Comparison of ENCODE assay signal across 11 mouse cellular contexts in genomic region chr3:97051264-97051744, GRCm38 (mm10).
DNase-seq lines count a peak whose midpoint lies in the region; ATAC-seq lines count a peak whose summit lies in the region.
"Had no signal": no experiment of that assay in that cellular context is flagged by ENCODE, and none has a peak within 500 bp of the region (broad histone marks: within the 10 kb centered on the region; RNA-seq: fewer than 3 reads in every experiment).

No protein-coding gene starts in this region.

- ATAC-seq in heart, embryonic 12.5 days (ENCODE audit: insufficient number of reproducible peaks, low FRiP score), result peak; percentile 41; the same call in 1 of the 2 replicates
- peak; percentile 63 for ATAC-seq in intestine, embryonic 16.5 days
- ATAC-seq in stomach, embryonic 16.5 days (ENCODE audit: insufficient read depth, low FRiP score), result peak; percentile 64; the same call in 1 of the 2 replicates

- H3K4me3 ChIP-seq in heart, embryonic 12.5 days, result no peak overlapping the region
- H3K4me3 ChIP-seq in intestine, embryonic 16.5 days (ENCODE audit: low read length), result no peak overlapping the region
- no peak overlapping the region for H3K4me3 ChIP-seq in stomach, embryonic 16.5 days (replicated peaks; ENCODE audit: low read length)
- H3K4me3 ChIP-seq: erythroblast, embryonic 14.5 days had no signal

- DNase-seq in heart, adult 11 months, result no peak
- DNase-seq in urinary bladder, postnatal 14 days (ENCODE audit: low spot score), result peak; percentile 32
- DNase-seq in urinary bladder, adult 2 months (ENCODE audit: low spot score), result no peak
- no peak for DNase-seq in spleen, postnatal 36 days (ENCODE audit: low spot score in 2 of 2)
- no peak for DNase-seq in gastrocnemius, postnatal 36 days

- H3K9me3 ChIP-seq in heart, embryonic 12.5 days (replicated peaks), result peaks cover 3% of the 10 kb centered on the region; the same call in 1 of the 2 replicates
- H3K9me3 ChIP-seq in intestine, embryonic 16.5 days (ENCODE audit: control insufficient read depth, low read length), result no peaks in the 10 kb centered on the region
- H3K9me3 ChIP-seq in stomach, embryonic 16.5 days (replicated peaks; ENCODE audit: control insufficient read depth, low read length), result no peaks in the 10 kb centered on the region

- no peaks in the 10 kb centered on the region for H3K27me3 ChIP-seq in heart, embryonic 12.5 days (replicated peaks)
- H3K27me3 ChIP-seq in intestine, embryonic 16.5 days (replicated peaks; ENCODE audit: control insufficient read depth, insufficient read depth, low read length), result no peaks in the 10 kb centered on the region
- no peaks in the 10 kb centered on the region for H3K27me3 ChIP-seq in stomach, embryonic 16.5 days (ENCODE audit: control insufficient read depth, insufficient read depth, low read length)
- H3K27me3 ChIP-seq: CH12.LX had no signal

- H3K9ac ChIP-seq in heart, embryonic 12.5 days, result peak overlapping the region; percentile 28; the same call in 1 of the 2 replicates
- no peak overlapping the region for H3K9ac ChIP-seq in intestine, embryonic 16.5 days (ENCODE audit: low read depth, low read length)
- no peak overlapping the region for H3K9ac ChIP-seq in stomach, embryonic 16.5 days (ENCODE audit: low read length)

- peak overlapping the region; percentile 59 for H3K27ac ChIP-seq in heart, embryonic 12.5 days (ENCODE audit: poor library complexity, severe bottlenecking)
- no peak overlapping the region for H3K27ac ChIP-seq in intestine, embryonic 16.5 days (ENCODE audit: low read length)
- no peak overlapping the region for H3K27ac ChIP-seq in stomach, embryonic 16.5 days (ENCODE audit: low read length)
- H3K27ac ChIP-seq: macrophage had no signal

- intact Hi-C loops in gastrocnemius, postnatal 36 days (cut with DNase I), result no loop called here

- peaks cover 35% of the 10 kb centered on the region for H3K4me1 ChIP-seq in heart, embryonic 12.5 days (replicated peaks)
- H3K4me1 ChIP-seq in intestine, embryonic 16.5 days (ENCODE audit: control insufficient read depth, insufficient read depth, low read length), result peaks cover 6% of the 10 kb centered on the region; the same call in 1 of the 2 replicates
- peaks cover 9% of the 10 kb centered on the region for H3K4me1 ChIP-seq in stomach, embryonic 16.5 days (ENCODE audit: control insufficient read depth, insufficient read depth, low read length)

- H3K36me3 ChIP-seq in heart, embryonic 12.5 days, result peaks cover 26% of the 10 kb centered on the region
- no peaks in the 10 kb centered on the region for H3K36me3 ChIP-seq in intestine, embryonic 16.5 days (ENCODE audit: control insufficient read depth, insufficient read depth, low read length)
- no peaks in the 10 kb centered on the region for H3K36me3 ChIP-seq in stomach, embryonic 16.5 days (ENCODE audit: control insufficient read depth, insufficient read depth, low read length)

- WGBS in heart, embryonic 12.5 days, result 21% methylated on average over 13 of the region's 13 CpGs
- 31% methylated on average over 13 of the region's 13 CpGs for WGBS in intestine, embryonic 16.5 days
- 26% methylated on average over 13 of the region's 13 CpGs for WGBS in stomach, embryonic 16.5 days

- H3K4me2 ChIP-seq in heart, embryonic 12.5 days, result no peak overlapping the region
- no peak overlapping the region for H3K4me2 ChIP-seq in intestine, embryonic 16.5 days (ENCODE audit: low read depth, low read length)
- H3K4me2 ChIP-seq in stomach, embryonic 16.5 days (ENCODE audit: low read depth, low read length), result peak overlapping the region; percentile 27; the same call in 1 of the 2 replicates
